Mouse (Mus musculus) brown adipose tissue, adult 24 weeks (tissue): ENCODE measurements around the gene Carns1. TPM values are rescaled to one million over a fixed set of nuclear protein-coding genes. Genes with fewer than 3 reads are reported as not detected.
A peak's percentile ranks its signal among the peaks of the same experiment; 100 is the strongest.

Source experiments
- H3K27ac ChIP-seq: fragments of 200-500 bp; replicated peaks from 2 replicates; pipeline ENCODE4 v1.5.1; 2012; ENCODE audit warnings: low read depth, mild to moderate bottlenecking, low read length
- H3K4me1 ChIP-seq: fragments of 200-500 bp; 2 replicates; pipeline ENCODE4 v1.6.1; 2012; ENCODE audit warnings: low read length, mixed read lengths; ENCODE audit not compliant: control insufficient read depth, insufficient read depth, insufficient read length
- H3K4me3 ChIP-seq: fragments of 200-500 bp; 2 replicates; pipeline ENCODE4 v1.5.1; 2012; ENCODE audit warnings: low read depth, mild to moderate bottlenecking, low read length, moderate library complexity; ENCODE audit not compliant: insufficient read depth
- polyA plus RNA-seq: library from polyadenylated mRNA; stranded (reverse); fragments of >200 nt; gene quantifications from 2 replicates; pipeline ENCODE4 v1.2.4, GENCODE M21; 2012; ENCODE audit not compliant: missing spikeins, insufficient read depth, insufficient read length

Gene Carns1
- polyA plus RNA-seq, 1 experiment = 3.1 TPM

DNA sequence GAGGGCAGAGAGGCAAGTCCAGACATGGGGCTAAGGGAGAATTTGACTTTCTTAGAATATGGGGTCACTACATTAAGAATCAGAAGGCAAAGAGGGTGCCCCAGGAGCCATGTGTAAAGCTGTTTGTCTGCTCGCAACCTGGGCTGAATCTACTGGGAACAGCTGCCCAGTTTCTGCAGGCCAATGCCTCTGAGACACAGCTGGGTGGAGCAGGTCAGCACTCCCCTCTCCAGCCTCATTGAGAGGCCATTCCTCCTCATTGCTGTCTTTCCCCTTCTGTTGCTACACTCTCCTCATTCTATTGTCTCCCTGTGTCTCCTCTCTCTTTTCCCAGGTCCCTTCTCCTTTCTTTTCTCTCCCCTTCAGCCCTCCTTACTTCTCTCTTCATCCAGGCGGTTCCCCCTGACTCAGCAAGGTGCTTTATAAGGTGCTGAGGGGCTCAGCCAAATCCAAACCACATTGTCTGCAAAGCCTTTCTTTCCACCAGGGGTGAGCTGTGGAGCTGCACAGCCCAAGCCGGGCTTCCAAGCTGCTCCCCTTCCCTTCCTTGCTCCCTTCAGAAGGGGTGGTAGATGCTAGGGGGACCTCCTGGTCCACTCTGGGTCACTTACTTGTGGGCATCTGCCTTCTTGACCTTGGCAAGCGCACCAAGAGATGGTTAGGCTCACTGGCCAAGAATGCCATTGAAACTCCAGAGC, 36.8 kb upstream of the Carns1 start:
- H3K27ac ChIP-seq = no peak overlapping the region
- H3K4me1 ChIP-seq = no peaks in the 10 kb centered on the region

GRCm38 (mm10) chr19:4208563-4208962, 33.3 kb upstream of the Carns1 start:
- H3K4me3 ChIP-seq = no peak overlapping the region
- H3K27ac ChIP-seq = no peak overlapping the region
- no peaks in the 10 kb centered on the region for H3K4me1 ChIP-seq

More for the DNA sequence above, 36.8 kb upstream of the Carns1 start:
- no peak overlapping the region for H3K4me3 ChIP-seq

DNA sequence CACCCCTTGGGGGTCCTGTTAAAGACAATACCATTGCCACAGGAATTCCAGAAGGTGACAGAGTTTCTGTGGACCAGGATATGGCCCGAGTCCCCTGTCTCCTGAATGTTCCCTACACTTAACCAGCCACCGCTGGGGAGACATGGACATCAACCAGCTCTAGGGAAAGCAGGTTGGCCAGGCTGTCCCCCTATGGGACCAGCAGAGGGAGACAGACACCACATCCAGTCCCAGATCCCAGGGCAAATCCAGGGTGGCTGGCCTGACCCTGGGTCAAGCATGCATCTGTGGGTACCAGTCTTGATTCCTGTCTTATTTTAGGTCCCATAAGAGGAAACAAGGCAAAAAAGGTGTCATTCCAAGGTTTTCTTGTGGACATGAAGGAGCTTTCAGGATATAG, 31.7 kb upstream of the Carns1 start:
- Histone ChIP-seq H3K4me3 (no peak overlapping the region), H3K4me1 (no peaks in the 10 kb centered on the region), H3K27ac (no peak overlapping the region)

- no peak overlapping the region for H3K4me3 ChIP-seq
- no peak overlapping the region for H3K27ac ChIP-seq
- H3K4me1 ChIP-seq = peaks cover 7% of the 10 kb centered on the region; the same call in 1 of the 2 replicates
These were observed 29.6 kb upstream of the Carns1 start for GRCm38 (mm10) chr19:4204889-4205288.

DNA sequence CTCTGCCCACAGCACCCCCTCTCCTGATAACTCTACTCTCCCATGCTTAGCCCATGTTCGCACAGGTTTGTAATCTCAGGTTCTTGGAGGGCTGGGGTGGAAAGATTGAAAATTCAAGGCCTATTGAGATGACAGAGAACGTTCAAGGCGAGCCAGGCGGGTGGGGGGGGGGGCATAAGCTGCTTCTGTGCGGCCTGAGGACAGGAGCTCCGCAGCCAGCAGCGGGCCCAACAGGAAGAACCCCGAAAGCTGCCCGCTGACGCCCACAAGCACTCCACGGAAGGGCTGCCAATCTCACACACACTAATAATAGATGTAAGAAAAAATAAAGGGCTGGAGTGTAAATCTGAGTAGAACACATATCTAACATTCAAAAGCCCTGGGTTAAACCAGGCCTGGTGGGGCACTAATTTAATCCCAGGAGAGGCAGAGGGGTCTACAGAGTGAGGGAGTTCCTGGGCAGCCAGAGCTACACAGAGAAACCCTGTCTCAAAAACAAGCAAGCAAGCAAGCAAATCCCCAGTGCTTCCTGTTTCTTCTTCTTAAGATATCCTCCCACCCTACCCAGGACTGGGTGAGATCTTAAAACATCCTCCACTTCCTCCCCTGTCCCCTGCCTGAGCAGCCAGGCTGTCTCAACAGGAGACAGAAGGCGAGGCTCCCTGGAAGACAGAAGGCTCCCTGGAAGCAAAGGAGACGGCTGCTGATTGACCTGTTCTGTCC, 28.5 kb upstream of the Carns1 start:
- no peak overlapping the region for H3K27ac ChIP-seq
- no peak overlapping the region for H3K4me3 ChIP-seq
- H3K4me1 ChIP-seq = peaks cover 7% of the 10 kb centered on the region; the same call in 1 of the 2 replicates

GRCm38 (mm10) chr19:4203148-4203547, 27.9 kb upstream of the Carns1 start:
- Histone ChIP-seq H3K4me3 (no peak overlapping the region), H3K27ac (no peak overlapping the region)

GRCm38 (mm10) chr19:4202149-4202548, 26.9 kb upstream of the Carns1 start:
- no peak overlapping the region for H3K27ac ChIP-seq
- H3K4me3 ChIP-seq = peak overlapping the region; percentile 70
- H3K4me1 ChIP-seq = peaks cover 7% of the 10 kb centered on the region; the same call in 1 of the 2 replicates

More at GRCm38 (mm10) chr19:4203148-4203547, 27.9 kb upstream of the Carns1 start:
- H3K4me1 ChIP-seq = peaks cover 7% of the 10 kb centered on the region; the same call in 1 of the 2 replicates

DNA sequence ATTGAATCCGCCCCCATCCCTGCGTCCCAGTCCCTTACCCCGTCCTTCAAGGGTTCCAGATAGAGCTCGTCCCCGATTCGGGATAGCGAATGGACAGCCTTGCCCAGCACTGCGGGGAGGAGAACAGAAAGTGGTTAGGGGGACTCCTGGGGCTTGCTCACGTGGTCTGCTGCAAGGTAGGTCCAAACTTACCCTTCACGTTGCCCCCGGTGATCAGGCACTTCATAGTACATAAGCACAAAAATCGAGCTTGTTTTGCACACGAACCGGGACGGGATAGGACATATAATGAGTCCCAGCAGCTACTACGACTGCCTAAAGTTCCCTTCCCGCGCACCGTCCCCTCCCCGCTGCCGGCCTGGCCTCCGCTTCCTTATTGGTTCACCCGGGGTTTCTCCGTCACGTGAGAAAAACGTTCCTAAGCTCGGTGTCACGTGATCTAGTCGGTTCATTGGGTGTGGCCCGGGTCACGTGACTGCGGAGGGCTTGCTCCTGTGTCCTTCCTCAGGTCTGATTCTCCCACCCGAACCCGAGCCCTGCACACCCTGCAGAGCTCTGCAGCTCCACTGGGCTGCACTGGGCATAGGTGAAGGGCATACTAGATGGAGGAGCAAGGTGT, 26.1 kb upstream of the Carns1 start, which contains the start of gene Rad9a:
TSS of gene Rad9a (minus strand) at position 372 of the 619 bp plus-strand sequence.
- Histone ChIP-seq H3K4me1 (peaks cover 10% of the 10 kb centered on the region), H3K27ac (peak within 1 kb of the TSS; percentile 58), H3K4me3 (peak within 1 kb of the TSS; percentile 70)

- H3K4me3 ChIP-seq = no peak overlapping the region
- H3K4me1 ChIP-seq = peaks cover 24% of the 10 kb centered on the region
- H3K27ac ChIP-seq = no peak overlapping the region
These were observed 21.9 kb upstream of the Carns1 start for GRCm38 (mm10) chr19:4197180-4197579.

DNA sequence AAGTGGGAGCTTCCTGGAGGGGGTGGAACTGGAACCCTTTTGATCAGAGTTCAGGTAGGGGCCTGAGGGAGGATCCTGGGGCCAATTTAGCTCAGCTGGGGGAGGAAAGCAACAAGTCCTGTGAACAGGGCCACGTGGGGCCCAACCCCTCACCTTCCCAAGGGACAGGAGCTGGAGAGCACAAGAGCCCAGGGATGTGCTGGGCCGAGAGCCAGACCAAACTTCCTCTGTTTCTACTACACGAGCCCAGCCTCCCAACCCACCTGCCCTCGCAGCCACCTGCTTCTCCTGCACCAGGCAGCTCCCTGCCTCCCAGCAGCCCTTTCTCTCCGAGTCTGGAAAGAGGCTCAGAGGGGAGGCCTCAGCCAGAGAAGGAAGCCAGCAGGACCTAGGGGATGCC, 21.3 kb upstream of the Carns1 start:
- Histone ChIP-seq H3K4me1 (peaks cover 24% of the 10 kb centered on the region), H3K27ac (no peak overlapping the region), H3K4me3 (no peak overlapping the region)

DNA sequence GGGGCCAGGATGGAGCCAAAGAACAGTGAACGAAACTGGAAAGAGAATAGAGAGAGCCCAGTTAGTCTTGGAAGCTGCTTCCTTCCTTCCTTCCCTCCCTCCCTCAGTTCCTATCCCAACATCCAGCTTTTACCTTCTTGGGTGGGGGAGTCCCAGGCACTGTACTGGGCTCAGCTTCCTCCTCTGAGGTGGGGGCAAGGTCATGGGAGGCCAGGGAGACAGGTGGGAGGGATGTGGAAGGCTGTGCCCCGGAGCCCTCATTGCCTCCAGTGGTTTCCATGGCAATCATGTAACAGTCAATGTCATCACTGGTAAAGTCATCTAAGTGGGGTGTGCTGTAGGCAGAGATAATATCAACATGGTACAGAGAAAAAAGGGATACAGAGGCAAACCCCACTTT, 20.8 kb upstream of the Carns1 start:
- Histone ChIP-seq H3K4me1 (peaks cover 24% of the 10 kb centered on the region), H3K27ac (no peak overlapping the region), H3K4me3 (no peak overlapping the region)

GRCm38 (mm10) chr19:4194776-4195650, 19.7 kb upstream of the Carns1 start:
- no peak overlapping the region for H3K27ac ChIP-seq
- peaks cover 17% of the 10 kb centered on the region for H3K4me1 ChIP-seq
- H3K4me3 ChIP-seq = no peak overlapping the region

GRCm38 (mm10) chr19:4194021-4194724, 18.9 kb upstream of the Carns1 start:
- Histone ChIP-seq H3K4me1 (peaks cover 17% of the 10 kb centered on the region), H3K27ac (no peak overlapping the region), H3K4me3 (no peak overlapping the region)

GRCm38 (mm10) chr19:4193129-4193528, 17.9 kb upstream of the Carns1 start:
- Histone ChIP-seq H3K27ac (no peak overlapping the region), H3K4me1 (peaks cover 17% of the 10 kb centered on the region), H3K4me3 (peak overlapping the region; percentile 94)
